Mouse (Mus musculus) olfactory bulb, adult 2 months (tissue): ENCODE measurements around the gene Grin3a. TPM values are rescaled to one million over a fixed set of nuclear protein-coding genes. Genes with fewer than 3 reads are reported as not detected.
"Not testable (repeated sequence)": the region's sequence is repeated elsewhere in the genome, so short reads cannot be mapped to it uniquely, and the experiment has no call there.

Experiments used
- H3K27ac ChIP-seq: fragments of 200-500 bp; 2 replicates; pipeline ENCODE4 v1.5.1; 2012; ENCODE audit warnings: low read depth, low read length; ENCODE audit not compliant: insufficient read depth
- H3K4me1 ChIP-seq: fragments of 200-500 bp; 2 replicates; pipeline ENCODE4 v1.6.1; 2012; ENCODE audit warnings: low read length; ENCODE audit not compliant: control insufficient read depth, insufficient read depth
- H3K4me3 ChIP-seq: fragments of 200-500 bp; 2 replicates; pipeline ENCODE4 v1.5.1; 2012; ENCODE audit warnings: mild to moderate bottlenecking, low read depth, low read length, moderate library complexity; ENCODE audit not compliant: insufficient read depth
- CTCF ChIP-seq: fragments of 200-500 bp; IDR thresholded peaks from 2 replicates; pipeline ENCODE4 v1.5.1; 2012; ENCODE audit warnings: low read depth, mild to moderate bottlenecking, low read length, moderate library complexity; ENCODE audit not compliant: insufficient read depth
- POLR2A ChIP-seq: fragments of 200-500 bp; IDR thresholded peaks from 2 replicates; pipeline ENCODE4 v1.6.1; 2012; ENCODE audit warnings: mild to moderate bottlenecking, low read depth, low read length, moderate library complexity; ENCODE audit not compliant: insufficient read depth
- WGBS: fragments of 180-500 bp; shearing (Covaris S2); methylation state at CpG from one replicate; pipeline ENCODE4 v1.1.7; 2018; 5-methylcytosine and 5-hydroxymethylcytosine counted together
- polyA plus RNA-seq: library from polyadenylated mRNA; stranded (reverse); fragments of >200 nt; gene quantifications from 2 replicates; pipeline ENCODE4 v1.2.4, GENCODE M21; 2012; ENCODE audit warnings: low replicate concordance; ENCODE audit not compliant: missing spikeins, insufficient read depth, insufficient read length

Gene Grin3a
- polyA plus RNA-seq, 1 experiment, result not detected

GRCm38 (mm10) chr4:49622272-49622671 lies 223.3 kb downstream of the Grin3a start:
- no peak for TF ChIP-seq CTCF
- no peak for TF ChIP-seq POLR2A
- H3K27ac ChIP-seq, result no peak overlapping the region
- no peaks in the 10 kb centered on the region for H3K4me1 ChIP-seq
- WGBS, result 70% methylated on average over 2 of the region's 2 CpGs
- no peak overlapping the region for H3K4me3 ChIP-seq

GRCm38 (mm10) chr4:49619861-49620260 lies 225.7 kb downstream of the Grin3a start:
- not testable (repeated sequence) for H3K27ac ChIP-seq, H3K4me3 ChIP-seq, H3K4me1 ChIP-seq
- 89% methylated on average over 7 of the region's 7 CpGs for WGBS

GRCm38 (mm10) chr4:49616924-49617323 lies 228.6 kb downstream of the Grin3a start:
- WGBS, result 95% methylated on average over 10 of the region's 10 CpGs
- Histone ChIP-seq H3K4me3 (no peak overlapping the region), H3K27ac (no peak overlapping the region), H3K4me1 (no peaks in the 10 kb centered on the region)
- TF ChIP-seq POLR2A (no peak), CTCF (no peak)

Other genes starting within 250 kb of the Grin3a start
- not detected in 2 replicates for gene Tmem246, start 247.9 kb downstream of the Grin3a start, polyA plus RNA-seq
- gene Rnf20, start 213.7 kb downstream of the Grin3a start, polyA plus RNA-seq, result not detected in 2 replicates
- gene Ppp3r2, start 163.7 kb downstream of the Grin3a start, polyA plus RNA-seq, result not detected in 2 replicates